Mouse (Mus musculus) layer of hippocampus, adult 9-11 months (tissue): ENCODE data around the gene Lgals9.

Source experiments
- DNase-seq: peaks from one replicate; pipeline ENCODE4 v3.0.0; 2022

Lgals9 gene

GRCm38 (mm10) chr11:78915473-78915872 lies 69.3 kb downstream of the Lgals9 start:
- DNase-seq = no peak
